Mouse (Mus musculus): ENCODE measurements around the gene Prdx2. TPM values are rescaled to one million over a fixed set of nuclear protein-coding genes. Genes with fewer than 3 reads are reported as not detected.
A peak's percentile ranks its signal among the peaks of the same experiment; 100 is the strongest.

The Prdx2 gene
- polyA plus RNA-seq, 1 experiment: 164 TPM

- H3K4me3 ChIP-seq (ENCODE audit: extremely low read depth, insufficient read depth, insufficient read length): no peak overlapping the region
- H3K36me3 ChIP-seq (ENCODE audit: control insufficient read depth, insufficient read depth, low read length): no peaks in the 10 kb centered on the region
- no peak for TF ChIP-seq CTCF (IDR thresholded peaks at IDR 0.05; ENCODE audit: extremely low read depth, insufficient read depth, insufficient read length, insufficient replicate concordance)
- TF ChIP-seq POLR2A (IDR thresholded peaks at IDR 0.05; ENCODE audit: low read depth, low read length): no peak
- DNase-seq (ENCODE audit: low read depth in 1 of 2, low spot score in 2 of 2): no peak
- no peak overlapping the region for H3K27ac ChIP-seq (ENCODE audit: insufficient read depth, low read length)
- H3K4me1 ChIP-seq (ENCODE audit: control insufficient read depth, insufficient read depth, insufficient read length): peaks cover 4% of the 10 kb centered on the region
- WGBS: 11% methylated on average over 9 of the region's 9 CpGs
- peaks cover 26% of the 10 kb centered on the region for H3K27me3 ChIP-seq (ENCODE audit: control insufficient read depth, insufficient read depth, low read length)
Observed at GRCm38 (mm10) chr8:84947241-84947545, 22.2 kb upstream of the Prdx2 start.

DNA sequence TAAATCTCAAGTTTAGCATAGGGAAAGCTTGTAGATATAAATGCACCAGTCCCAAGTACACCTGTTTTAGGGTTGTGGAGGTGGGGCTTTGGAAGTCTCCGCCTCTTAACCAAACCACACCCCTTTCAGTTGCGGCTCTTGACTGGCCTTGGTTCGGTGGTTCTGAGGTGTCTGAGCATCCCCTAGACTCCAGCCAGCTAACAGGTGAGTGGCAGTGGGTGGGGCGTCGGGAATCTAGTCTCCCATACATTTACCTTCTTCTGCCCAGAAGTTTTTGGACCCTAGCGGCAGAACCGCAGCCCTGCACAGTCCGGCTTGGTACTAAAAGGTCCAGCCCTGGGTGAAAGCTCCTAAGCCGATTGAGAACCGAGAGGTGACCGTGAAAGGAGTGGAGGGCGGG is 19.6 kb upstream of the Prdx2 start:
- Histone ChIP-seq H3K4me3 (ENCODE audit: extremely low read depth, insufficient read depth, insufficient read length) (no peak overlapping the region), H3K4me1 (ENCODE audit: control insufficient read depth, insufficient read depth, insufficient read length) (peaks cover 8% of the 10 kb centered on the region), H3K27ac (ENCODE audit: insufficient read depth, low read length) (no peak overlapping the region), H3K36me3 (ENCODE audit: control insufficient read depth, insufficient read depth, low read length) (no peaks in the 10 kb centered on the region), H3K27me3 (ENCODE audit: control insufficient read depth, insufficient read depth, low read length) (peaks cover 30% of the 10 kb centered on the region)
- TF ChIP-seq CTCF (IDR thresholded peaks at IDR 0.05; ENCODE audit: extremely low read depth, insufficient read depth, insufficient read length, insufficient replicate concordance): no peak
- DNase-seq (ENCODE audit: low read depth in 1 of 2, low spot score in 2 of 2): no peak
- 26% methylated on average over 12 of the region's 12 CpGs for WGBS

DNA sequence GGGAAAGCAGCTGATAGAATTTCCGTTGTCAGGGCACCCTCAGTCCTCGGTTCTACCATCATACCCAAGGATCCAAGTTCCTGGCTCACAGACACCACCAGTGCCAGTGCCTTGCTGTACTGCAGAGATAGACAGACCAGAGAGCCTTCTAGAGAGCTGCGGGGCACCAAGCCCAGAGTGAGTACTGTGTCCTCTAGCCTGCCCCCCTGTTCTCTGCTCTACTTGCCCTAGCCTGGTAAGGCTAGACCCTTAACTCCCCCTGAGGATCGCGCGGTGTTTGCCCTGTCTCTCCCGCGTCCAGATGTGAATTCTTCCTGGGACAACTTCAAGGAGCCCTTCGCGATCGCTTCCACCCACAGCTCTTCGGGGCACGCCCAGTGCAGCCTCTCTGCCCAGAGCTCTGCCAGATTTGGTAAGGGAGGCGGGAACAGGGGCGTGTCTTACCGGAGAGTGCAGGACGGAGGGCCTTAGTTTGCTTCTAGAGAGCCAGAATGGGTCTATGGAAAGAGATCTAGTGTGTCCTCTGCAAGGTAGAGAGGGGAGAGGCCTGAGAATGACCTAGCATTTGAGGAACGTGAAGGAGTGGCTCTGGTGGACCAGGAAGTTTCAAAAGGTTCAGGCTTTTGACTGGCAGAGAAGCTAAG is 16.7 kb upstream of the Prdx2 start:
- peaks cover 8% of the 10 kb centered on the region for H3K27me3 ChIP-seq (ENCODE audit: control insufficient read depth, insufficient read depth, low read length)
- H3K27ac ChIP-seq (ENCODE audit: insufficient read depth, low read length): no peak overlapping the region
- no peak overlapping the region for H3K4me3 ChIP-seq (ENCODE audit: extremely low read depth, insufficient read depth, insufficient read length)
- no peak for DNase-seq (ENCODE audit: low read depth in 1 of 2, low spot score in 2 of 2)
- no peak for TF ChIP-seq POLR2A (IDR thresholded peaks at IDR 0.05; ENCODE audit: low read depth, low read length)
- WGBS: 8% methylated on average over 18 of the region's 18 CpGs
- H3K36me3 ChIP-seq (ENCODE audit: control insufficient read depth, insufficient read depth, low read length): no peaks in the 10 kb centered on the region
- H3K4me1 ChIP-seq (ENCODE audit: control insufficient read depth, insufficient read depth, insufficient read length): peaks cover 4% of the 10 kb centered on the region

GRCm38 (mm10) chr8:84956768-84957167 is 12.6 kb upstream of the Prdx2 start:
- H3K27ac ChIP-seq (ENCODE audit: insufficient read depth, low read length): no peak overlapping the region
- H3K36me3 ChIP-seq (ENCODE audit: control insufficient read depth, insufficient read depth, low read length): peaks cover 2% of the 10 kb centered on the region; the same call in 1 of the 2 replicates
- no peak overlapping the region for H3K4me3 ChIP-seq (ENCODE audit: extremely low read depth, insufficient read depth, insufficient read length)
- peak; percentile 69; the same call in 1 of the 2 replicates for TF ChIP-seq CTCF (IDR thresholded peaks at IDR 0.05; ENCODE audit: extremely low read depth, insufficient read depth, insufficient read length, insufficient replicate concordance)
- TF ChIP-seq POLR2A (IDR thresholded peaks at IDR 0.05; ENCODE audit: low read depth, low read length): no peak
- H3K27me3 ChIP-seq (ENCODE audit: control insufficient read depth, insufficient read depth, low read length): peaks cover 4% of the 10 kb centered on the region; the same call in 1 of the 2 replicates
- peaks cover 4% of the 10 kb centered on the region for H3K4me1 ChIP-seq (ENCODE audit: control insufficient read depth, insufficient read depth, insufficient read length)
- DNase-seq (ENCODE audit: low read depth in 1 of 2, low spot score in 2 of 2): peak; percentile 51 to 60
- 58% methylated on average over 2 of the region's 2 CpGs for WGBS

DNA sequence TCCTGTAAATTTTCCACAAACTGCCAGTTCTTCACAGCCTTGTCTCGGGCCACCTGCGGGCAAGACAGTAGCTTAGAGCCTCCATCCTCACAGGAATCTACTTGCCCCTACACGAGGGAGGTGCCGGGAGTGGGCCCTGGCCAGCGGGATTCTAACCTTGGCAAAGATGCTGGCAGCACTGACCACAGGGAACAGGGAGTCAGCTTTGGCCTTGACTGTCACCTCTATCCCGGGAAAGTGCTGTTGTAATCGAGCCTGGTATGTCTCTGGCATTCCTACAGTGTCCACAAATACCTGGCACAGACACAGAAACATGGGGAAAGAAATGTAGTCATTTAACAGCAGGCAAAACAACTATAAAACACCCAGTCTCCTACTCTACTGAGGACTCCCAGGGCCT is 9.6 kb upstream of the Prdx2 start:
- no peak overlapping the region for H3K4me3 ChIP-seq (ENCODE audit: extremely low read depth, insufficient read depth, insufficient read length)
- TF ChIP-seq POLR2A (IDR thresholded peaks at IDR 0.05; ENCODE audit: low read depth, low read length) (no peak), CTCF (IDR thresholded peaks at IDR 0.05; ENCODE audit: extremely low read depth, insufficient read depth, insufficient read length, insufficient replicate concordance) (no peak)
- DNase-seq (ENCODE audit: low read depth in 1 of 2, low spot score in 2 of 2): no peak
- WGBS: 93% methylated on average over 7 of the region's 7 CpGs
- no peaks in the 10 kb centered on the region for H3K27me3 ChIP-seq (ENCODE audit: control insufficient read depth, insufficient read depth, low read length)
- no peak overlapping the region for H3K27ac ChIP-seq (ENCODE audit: insufficient read depth, low read length)
- peaks cover 2% of the 10 kb centered on the region; the same call in 1 of the 2 replicates for H3K36me3 ChIP-seq (ENCODE audit: control insufficient read depth, insufficient read depth, low read length)
- H3K4me1 ChIP-seq (ENCODE audit: control insufficient read depth, insufficient read depth, insufficient read length): no peaks in the 10 kb centered on the region

DNA sequence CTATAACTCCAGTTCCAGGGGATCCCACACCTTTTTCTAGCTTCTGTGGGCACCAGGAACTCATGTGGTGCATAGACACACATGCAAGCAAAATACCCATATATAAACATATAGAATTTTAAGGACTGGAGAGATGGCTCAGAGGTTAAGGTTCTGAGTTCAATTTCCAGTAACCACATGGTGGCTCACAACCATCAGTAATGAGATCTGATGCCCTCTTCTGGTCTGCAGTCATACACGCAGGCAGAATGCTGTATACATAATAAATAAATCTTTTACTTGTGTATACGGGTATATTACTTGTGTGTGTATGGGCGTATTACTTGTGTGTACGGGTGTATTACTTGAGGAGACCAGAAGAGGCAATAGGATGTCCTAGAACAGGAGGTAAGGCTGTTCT is 5.4 kb upstream of the Prdx2 start:
- TF ChIP-seq CTCF (IDR thresholded peaks at IDR 0.05; ENCODE audit: extremely low read depth, insufficient read depth, insufficient read length, insufficient replicate concordance): no peak
- Histone ChIP-seq H3K36me3 (ENCODE audit: control insufficient read depth, insufficient read depth, low read length) (peaks cover 2% of the 10 kb centered on the region; the same call in 1 of the 2 replicates), H3K4me1 (ENCODE audit: control insufficient read depth, insufficient read depth, insufficient read length) (peaks cover 17% of the 10 kb centered on the region; the same call in 1 of the 2 replicates), H3K4me3 (ENCODE audit: extremely low read depth, insufficient read depth, insufficient read length) (no peak overlapping the region), H3K27me3 (ENCODE audit: control insufficient read depth, insufficient read depth, low read length) (no peaks in the 10 kb centered on the region), H3K27ac (ENCODE audit: insufficient read depth, low read length) (no peak overlapping the region)
- DNase-seq (ENCODE audit: low read depth in 1 of 2, low spot score in 2 of 2): no peak
- 84% methylated on average over 4 of the region's 4 CpGs for WGBS

DNA sequence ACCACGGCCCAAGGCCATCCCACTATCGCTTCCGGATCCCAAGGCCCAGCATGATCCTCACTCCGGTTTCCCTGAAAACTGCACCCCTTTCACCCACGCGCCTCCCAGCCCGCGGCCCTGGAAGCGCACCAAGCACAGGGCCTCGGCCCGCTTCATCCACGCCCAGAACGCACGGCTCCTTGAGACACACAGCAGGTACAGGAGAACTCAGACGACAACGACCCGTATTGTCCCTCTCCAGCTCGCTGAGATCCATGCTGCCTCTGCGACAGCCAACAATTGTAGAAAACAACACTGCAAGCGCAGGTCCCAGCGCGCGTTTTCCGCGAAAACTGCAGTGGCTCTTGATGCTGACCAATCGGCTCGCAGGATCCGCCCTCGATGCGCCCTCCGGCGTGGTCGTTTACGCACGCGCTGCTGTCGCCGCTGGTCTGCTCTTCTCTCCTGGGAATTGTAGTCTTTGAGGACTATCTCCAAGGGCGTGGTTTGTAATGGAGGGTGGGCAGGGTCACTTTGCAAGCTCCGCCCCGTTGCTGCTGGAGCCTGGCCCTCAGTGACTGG is 3.6 kb upstream of the Prdx2 start:
- Histone ChIP-seq H3K27ac (ENCODE audit: insufficient read depth, low read length) (peak overlapping the region; percentile 34; the same call in 1 of the 2 replicates), H3K4me3 (ENCODE audit: extremely low read depth, insufficient read depth, insufficient read length) (peak overlapping the region; percentile 79), H3K4me1 (ENCODE audit: control insufficient read depth, insufficient read depth, insufficient read length) (peaks cover 23% of the 10 kb centered on the region; the same call in 1 of the 2 replicates), H3K36me3 (ENCODE audit: control insufficient read depth, insufficient read depth, low read length) (peaks cover 2% of the 10 kb centered on the region; the same call in 1 of the 2 replicates), H3K27me3 (ENCODE audit: control insufficient read depth, insufficient read depth, low read length) (no peaks in the 10 kb centered on the region)
- WGBS: under 1% methylated on average over 41 of the region's 41 CpGs
- no peak; the same call in 1 of the 2 replicates for TF ChIP-seq POLR2A (IDR thresholded peaks at IDR 0.05; ENCODE audit: low read depth, low read length)
- peak; percentile 89 to 90 for DNase-seq (ENCODE audit: low read depth in 1 of 2, low spot score in 2 of 2)

Data from spleen, adult 2 months (tissue).